Mouse (Mus musculus) right cerebral cortex, adult 2 months (tissue): Measurements from ENCODE around the gene Brdt.

Source experiments
- DNase-seq, 2 experiments: peaks; one replicate each; pipeline ENCODE4 v3.0.0; 2021 to 2022; ENCODE audit warnings: low spot score in 2 of 2

Brdt gene

DNA sequence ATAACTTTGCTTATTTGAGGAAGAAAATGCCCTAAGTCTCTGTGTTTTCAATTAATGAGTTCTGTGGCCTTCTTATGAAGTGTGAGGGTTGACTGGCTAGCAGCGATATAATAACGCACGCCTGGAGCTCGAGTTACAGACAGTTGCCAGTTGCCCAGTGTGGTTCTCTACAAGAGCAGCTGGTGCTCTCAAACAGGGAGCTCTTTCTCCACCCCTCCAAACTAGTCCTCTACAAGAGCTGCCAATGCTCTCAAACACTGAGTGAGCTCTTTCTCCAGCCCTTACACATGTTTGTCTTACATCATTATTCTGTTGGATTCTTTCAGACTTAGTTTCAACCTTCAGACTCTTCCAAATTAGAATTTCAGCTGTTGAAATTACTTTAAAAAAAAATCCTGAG, 80.4 kb downstream of the Brdt start:
- DNase-seq, result no peak

DNA sequence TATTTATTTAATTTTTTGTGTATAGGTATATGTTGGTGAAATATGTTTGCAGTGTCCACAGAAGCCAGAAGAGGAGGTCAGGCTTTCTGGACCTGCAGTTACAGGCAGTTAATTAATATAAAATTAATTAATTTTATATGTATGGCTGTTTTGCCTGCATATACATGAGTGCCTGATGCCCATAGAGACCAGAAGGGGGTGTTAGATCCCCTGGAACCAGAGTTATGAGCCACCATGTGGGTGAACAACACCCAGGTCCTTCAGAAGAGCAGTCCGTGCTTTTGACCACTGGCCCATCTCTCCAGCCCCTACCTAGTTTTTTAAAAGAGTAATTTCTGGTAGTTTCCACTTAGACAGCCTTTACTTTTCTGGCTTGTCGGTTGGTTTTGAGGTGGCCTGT, 81.3 kb downstream of the Brdt start:
- DNase-seq, result no peak

DNA sequence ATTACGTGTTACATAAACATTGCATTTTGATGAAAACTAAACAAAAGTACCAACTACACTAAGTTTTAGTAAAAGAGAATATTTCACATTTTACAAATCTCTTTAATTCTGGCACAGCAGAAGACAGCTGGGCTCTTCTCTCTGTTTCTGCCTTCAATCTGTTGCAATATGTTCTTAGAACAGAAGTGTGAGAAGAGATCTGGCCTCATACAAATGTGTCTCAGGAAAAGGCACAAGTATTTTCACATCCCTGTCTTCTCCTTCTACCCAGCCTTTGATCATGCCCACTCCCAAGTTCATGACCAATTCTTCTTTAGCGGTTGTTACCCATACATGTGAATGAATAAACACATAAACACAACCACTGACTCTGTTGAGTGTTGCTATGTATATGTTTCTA, 84.1 kb downstream of the Brdt start:
- peak; percentile 20 to 32 for DNase-seq

DNA sequence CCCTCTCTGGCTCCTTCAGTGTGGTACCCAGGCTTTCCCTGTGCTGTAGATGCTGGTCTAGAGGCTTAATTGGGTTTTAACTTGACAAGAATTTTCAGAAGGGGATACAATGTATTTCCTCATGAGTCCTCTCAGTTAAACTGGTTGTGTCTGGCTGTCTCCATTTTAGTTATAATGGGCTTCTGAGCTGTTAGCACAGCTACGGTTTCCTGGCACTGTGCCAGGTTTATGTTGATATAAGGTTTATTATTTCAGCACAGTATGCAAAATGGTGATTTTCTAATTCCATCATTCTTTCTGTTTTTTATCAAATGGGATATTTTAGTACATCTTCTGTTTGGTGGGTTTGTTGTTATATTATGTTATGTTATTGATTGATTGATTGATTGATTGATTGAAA, 90.7 kb downstream of the Brdt start:
- DNase-seq, result no peak

DNA sequence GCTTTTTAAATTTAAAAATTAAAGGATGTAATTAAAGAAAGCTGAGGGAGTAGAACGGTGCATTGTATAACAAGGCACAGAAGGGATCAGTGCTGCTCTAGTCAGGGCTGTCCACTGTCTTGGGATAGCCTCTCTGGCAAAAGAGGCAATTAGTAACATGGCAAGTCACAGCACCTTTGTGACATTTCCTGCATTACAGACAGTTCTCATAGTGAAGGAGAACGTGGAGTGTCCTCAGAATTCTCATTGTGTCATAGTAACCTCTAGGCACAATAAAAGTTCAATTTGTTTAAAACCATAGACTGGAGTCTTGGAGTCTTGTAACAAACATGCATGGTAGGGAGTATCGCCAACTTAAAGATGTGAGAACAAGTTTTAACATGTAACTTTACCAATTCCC, 100.3 kb downstream of the Brdt start, which contains the start of gene Lpcat2b:
Lpcat2b (plus strand) TSS at position 301 of the 400 bp plus-strand sequence.
- no peak for DNase-seq

DNA sequence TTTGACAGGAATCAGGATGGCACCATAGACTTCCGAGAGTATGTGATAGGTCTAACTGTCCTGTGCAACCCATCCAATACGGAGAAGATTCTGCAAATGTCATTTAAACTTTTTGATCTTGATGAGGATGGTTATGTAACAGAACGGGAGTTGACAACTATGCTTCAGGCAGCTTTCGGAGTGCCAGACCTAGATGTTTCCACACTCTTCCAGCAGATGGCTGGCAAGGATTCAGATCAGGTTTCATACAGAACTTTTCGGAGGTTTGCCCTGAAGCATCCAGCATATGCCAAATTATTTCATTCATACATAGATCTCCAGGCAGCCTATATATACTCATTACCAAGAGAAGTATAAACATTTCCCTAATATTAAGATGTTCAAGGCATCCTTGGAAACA, 103.0 kb downstream of the Brdt start:
- peak in 1 of 2 experiments; percentile 39 for DNase-seq

DNA sequence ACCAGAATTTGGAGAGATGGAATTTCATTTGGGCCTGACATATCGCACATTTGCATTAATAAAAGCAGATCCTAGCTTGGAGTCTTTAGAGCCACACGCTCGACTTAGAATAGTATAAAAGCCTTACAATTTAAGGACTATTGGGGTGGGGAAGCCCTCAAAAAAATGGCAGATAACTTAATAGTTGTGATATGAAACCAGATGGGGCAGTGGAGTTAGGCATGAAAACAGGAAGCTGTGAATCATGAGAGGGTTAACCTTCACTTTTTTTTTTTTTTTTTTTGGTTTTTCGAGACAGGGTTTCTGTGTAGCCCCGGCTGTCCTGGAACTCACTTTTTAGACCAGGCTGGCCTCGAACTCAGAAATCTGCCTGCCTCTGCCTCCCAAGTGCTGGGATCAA, 105.2 kb downstream of the Brdt start:
- no peak for DNase-seq
